Mouse (Mus musculus) right cerebral cortex, postnatal 4 days (tissue): ENCODE results near the gene C1qc.

Experiments used
- DNase-seq: peaks from one replicate; pipeline ENCODE4 v3.0.0-alpha.2; 2022

The C1qc gene

DNA sequence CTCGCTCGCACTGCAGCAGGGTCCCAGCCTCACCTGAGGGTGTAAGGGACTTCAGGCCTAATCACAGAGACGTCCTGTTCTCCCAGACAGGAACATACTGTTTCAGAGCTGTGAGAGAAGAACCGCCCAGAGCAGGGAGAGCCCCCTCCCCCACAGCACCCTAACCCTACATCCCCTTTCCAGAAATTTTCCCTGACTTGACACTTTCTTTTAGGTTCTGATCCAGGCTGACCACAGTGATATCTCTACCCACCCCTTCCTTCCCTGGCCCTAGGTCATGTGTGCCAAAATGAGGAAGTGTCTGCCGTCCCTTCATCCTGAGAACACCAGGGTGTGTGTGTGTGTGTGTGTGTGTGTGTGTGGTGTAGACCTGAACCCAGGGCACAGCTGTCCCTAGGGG lies at the start of gene C1qc:
C1qc (minus strand) TSS at position 255 of the 400 bp plus-strand sequence.
- no peak for DNase-seq

GRCm38 (mm10) chr4:136937935-136938334 lies 45.1 kb upstream of the C1qc start:
- no peak for DNase-seq

GRCm38 (mm10) chr4:136937344-136937743 lies 44.5 kb upstream of the C1qc start:
- no peak for DNase-seq

- DNase-seq, result no peak
These were observed 42.1 kb upstream of the C1qc start for GRCm38 (mm10) chr4:136934746-136935613.

DNA sequence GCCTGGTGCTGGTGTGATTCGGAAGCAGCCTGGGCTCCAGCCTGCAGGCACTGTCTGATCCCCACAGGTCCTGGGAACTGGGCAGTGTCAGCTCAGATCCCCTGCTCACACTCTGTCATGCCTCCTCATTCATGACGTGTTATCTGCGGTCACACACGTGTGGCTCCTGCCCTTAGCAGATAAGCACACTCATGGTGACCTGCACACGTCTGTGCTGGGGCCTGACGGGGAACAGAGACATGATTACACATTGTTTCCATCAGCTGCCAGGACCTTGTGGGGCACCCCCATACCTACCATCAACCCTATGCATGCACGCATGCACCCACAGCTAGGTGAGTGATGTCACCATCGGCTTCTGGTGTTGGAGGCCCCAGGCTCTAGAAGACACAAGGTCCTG lies 37.6 kb upstream of the C1qc start:
- DNase-seq, result no peak

- DNase-seq, result no peak
These were observed 36.1 kb upstream of the C1qc start for GRCm38 (mm10) chr4:136928928-136929327.

GRCm38 (mm10) chr4:136925804-136926203 lies 32.9 kb upstream of the C1qc start:
- DNase-seq, result no peak

DNA sequence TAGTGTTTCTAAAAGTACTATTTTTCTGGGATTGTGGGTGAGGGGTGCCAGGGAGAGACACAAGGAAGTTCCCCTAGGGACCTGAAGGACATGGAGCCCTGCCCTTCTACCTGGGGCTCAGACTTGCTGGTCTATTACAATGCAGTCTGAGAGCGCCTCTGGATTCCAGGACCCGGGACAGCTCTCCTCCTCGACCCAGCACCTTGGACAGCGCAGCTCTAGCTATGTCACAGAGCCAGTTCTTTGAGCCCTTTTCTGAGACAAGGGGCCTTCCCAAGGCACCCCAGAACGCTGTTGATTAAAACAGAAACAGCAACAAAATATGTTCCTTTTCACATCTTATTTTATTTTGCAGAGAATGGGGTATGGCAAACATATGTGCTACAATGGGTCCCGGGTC lies 31.7 kb upstream of the C1qc start:
- DNase-seq, result peak; percentile 25

- no peak for DNase-seq
These were observed 26.7 kb upstream of the C1qc start for GRCm38 (mm10) chr4:136919526-136919925.

- DNase-seq, result no peak
These were observed 26.0 kb upstream of the C1qc start for GRCm38 (mm10) chr4:136918834-136919233.

- DNase-seq, result no peak
These were observed 24.3 kb upstream of the C1qc start for GRCm38 (mm10) chr4:136917165-136917524.

- no peak for DNase-seq
These were observed 23.7 kb upstream of the C1qc start for GRCm38 (mm10) chr4:136916359-136917164.

GRCm38 (mm10) chr4:136912841-136913240 lies 20.0 kb upstream of the C1qc start:
- no peak for DNase-seq

GRCm38 (mm10) chr4:136911804-136912203 lies 18.9 kb upstream of the C1qc start:
- no peak for DNase-seq

DNA sequence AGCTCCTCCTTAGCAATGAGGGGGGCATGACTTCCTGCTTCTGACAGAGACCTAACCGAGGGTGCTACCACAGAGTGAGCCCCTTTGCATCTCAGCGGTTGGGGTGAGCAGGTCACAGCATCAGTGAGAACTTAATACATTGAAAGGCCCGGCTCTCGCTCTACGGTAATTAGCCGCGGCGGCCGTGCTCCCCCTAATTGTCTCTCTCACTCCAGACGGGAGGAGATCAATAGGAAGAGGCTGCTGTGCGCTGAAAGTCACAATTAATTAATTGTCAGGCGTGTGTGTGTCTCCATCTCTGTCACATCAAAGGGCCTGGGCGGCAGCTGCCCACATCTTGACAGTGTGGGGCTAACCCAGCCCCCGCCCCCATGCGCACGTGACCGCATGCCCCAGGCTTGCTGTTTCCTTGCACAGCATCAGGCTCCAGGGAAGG lies 18.4 kb upstream of the C1qc start:
- DNase-seq, result no peak

- DNase-seq, result no peak
These were observed 14.9 kb upstream of the C1qc start for GRCm38 (mm10) chr4:136907809-136908208.

- DNase-seq, result no peak
These were observed 14.2 kb upstream of the C1qc start for GRCm38 (mm10) chr4:136907033-136907432.

DNA sequence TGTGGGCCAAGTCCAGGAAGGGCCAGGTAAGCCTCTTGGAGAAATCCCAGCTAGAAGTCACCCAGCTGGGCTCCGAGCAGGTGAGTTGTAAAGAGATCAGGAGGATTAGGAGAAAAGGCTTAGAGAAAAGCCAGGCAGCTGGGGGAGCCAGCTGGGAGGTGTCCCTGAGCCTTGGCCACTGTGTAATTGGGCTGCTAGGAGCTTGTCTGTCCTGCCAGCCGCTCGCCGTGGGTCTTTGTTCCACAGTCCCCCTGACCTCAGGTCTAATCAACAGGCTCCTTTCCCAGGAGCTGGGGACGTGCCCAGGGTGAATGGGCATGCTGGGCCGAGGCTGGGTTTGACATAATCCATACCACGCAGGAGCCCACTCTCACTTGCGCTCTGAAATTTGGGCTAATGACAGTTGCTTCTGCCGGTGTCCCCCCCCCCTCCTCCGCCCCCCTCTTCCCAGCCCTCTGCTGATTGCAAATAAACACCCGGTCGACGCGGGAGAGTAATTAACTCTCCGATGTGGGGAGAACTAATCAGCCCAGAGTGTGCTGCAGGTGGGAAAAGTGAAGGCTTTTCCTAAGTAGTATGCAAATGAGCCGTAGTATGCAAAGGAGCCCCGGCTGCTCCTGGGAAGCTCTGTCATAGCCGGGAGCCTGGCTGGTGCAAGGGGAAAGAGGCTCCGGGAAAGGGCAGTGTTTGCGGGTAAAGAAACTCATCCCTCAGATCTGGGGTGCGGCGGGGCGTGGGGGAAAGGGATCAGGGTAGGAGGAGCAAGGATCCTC lies 12.1 kb upstream of the C1qc start:
- DNase-seq, result no peak

DNA sequence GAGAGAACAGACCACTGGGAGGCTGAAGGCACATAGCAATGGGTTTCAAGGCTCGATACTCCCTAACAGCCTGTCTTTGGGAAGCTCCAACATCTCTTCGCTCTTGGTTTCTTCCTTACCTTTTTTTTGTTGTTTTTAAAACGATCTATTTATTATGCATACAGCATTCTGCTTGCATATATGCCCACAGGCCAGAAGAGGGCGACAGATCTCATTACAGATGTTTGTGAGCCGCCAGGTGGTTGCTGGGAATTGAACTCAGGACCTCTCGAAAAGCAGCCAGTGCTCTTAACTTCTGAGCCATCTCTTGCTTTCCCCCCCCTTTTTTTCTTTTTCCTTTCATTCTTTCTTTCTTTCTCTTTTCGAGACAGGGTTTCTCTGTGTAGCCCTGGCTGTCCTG lies 6.3 kb upstream of the C1qc start:
- no peak for DNase-seq

DNA sequence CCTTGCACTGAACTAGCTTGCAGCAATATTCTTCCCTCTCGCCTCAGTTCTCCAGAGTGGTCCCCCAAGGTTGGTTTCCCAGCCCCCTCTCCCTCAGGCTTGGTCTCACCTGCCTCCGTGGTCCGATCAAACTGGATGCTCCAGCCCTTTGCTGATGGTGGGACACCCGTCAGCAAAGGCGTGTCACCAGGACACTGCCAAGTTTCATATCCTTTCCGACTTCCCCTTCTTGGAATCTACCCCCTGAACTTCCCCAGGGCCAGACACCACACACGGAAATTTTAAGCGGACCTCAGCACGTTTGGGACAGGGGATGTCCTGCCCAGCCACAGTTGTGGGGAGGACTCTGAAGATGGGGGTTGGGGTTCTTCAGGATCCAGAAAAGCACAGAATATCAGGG lies 5.8 kb upstream of the C1qc start, which contains the start of gene C1qa:
C1qa (minus strand) TSS at position 167 of the 400 bp plus-strand sequence.
- DNase-seq, result no peak

DNA sequence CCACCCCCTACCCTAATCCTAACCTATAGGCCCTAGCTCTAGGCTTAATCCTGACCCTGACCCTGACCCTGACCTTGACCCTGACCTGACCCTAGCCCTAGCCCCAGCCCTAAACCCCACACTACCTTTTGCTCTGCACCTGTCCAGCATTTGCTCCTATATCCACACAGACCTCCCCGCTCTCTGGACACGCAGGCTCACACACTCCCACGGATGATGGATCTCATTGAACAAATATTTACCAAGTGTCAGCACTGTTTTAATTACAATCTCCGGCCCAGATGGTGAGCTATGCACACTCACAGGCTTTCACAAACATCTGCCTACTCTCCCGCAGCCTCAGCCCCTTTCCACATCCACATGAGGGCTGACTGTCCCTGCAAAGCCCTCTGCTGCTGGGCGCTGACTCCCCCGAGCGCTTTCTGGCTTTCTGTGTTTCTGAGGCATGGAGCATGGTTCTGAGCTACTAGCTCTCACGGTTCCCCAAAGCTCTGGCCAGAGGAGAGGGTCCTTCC lies 5.3 kb upstream of the C1qc start:
- DNase-seq, result no peak

DNA sequence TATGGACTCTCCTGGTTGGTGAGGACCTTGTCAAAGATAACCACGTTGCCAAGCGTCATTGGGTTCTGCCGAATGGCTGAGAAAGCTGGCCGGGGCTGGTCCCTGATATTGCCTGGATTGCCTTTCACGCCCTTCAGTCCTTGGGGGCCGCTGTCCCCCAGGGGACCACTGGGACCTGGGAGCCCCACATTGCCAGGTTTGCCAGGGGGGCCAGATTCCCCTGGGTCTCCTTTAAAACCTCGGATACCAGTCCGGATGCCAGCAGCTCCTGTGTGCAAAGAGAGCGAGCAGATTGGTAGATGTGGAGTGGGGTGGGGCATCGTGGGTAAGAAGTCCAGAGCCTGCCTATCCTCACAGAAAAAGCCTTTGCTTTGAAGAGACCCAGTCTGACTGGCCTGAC lies 3.6 kb upstream of the C1qc start:
- no peak for DNase-seq

- DNase-seq, result no peak
These were observed 3.0 kb upstream of the C1qc start for GRCm38 (mm10) chr4:136895861-136896260.
